Mouse (Mus musculus): ENCODE measurements at regions not wholly inside any gene's neighbourhood (a gene's known extent, or its start where the extent isn't known, plus 50 kb on each side); places are given as distances from the start of the nearest gene placed in this dataset.
A peak's percentile ranks its signal among the peaks of the same experiment; 100 is the strongest.

- Histone ChIP-seq H3K4me3 (ENCODE audit: low read depth, low read length) (no peak overlapping the region), H3K9me3 (replicated peaks; ENCODE audit: control insufficient read depth, low read length, poor library complexity, severe bottlenecking) (no peaks in the 10 kb centered on the region), H3K27ac (ENCODE audit: low read length) (no peak overlapping the region), H3K4me2 (ENCODE audit: low read length) (no peak overlapping the region), H3K36me3 (ENCODE audit: control insufficient read depth, insufficient read depth, low read length) (no peaks in the 10 kb centered on the region), H3K4me1 (ENCODE audit: control insufficient read depth, insufficient read depth, low read length) (peaks cover 6% of the 10 kb centered on the region), H3K27me3 (ENCODE audit: control insufficient read depth, insufficient read depth, low read depth, low read length) (no peaks in the 10 kb centered on the region), H3K9ac (ENCODE audit: low read depth, low read length) (no peak overlapping the region)
- 39% methylated on average over 7 of the region's 7 CpGs for WGBS
- ATAC-seq = peak; percentile 79
Measured at GRCm38 (mm10) chr10:23413794-23414518, 63.4 kb upstream of the Eya4 start.

GRCm38 (mm10) chr10:23403351-23403938 lies 52.9 kb upstream of the Eya4 start:
- Histone ChIP-seq H3K4me2 (ENCODE audit: low read length) (no peak overlapping the region), H3K9me3 (replicated peaks; ENCODE audit: control insufficient read depth, low read length, poor library complexity, severe bottlenecking) (peaks cover 9% of the 10 kb centered on the region; the same call in 1 of the 2 replicates), H3K4me1 (ENCODE audit: control insufficient read depth, insufficient read depth, low read length) (no peaks in the 10 kb centered on the region), H3K9ac (ENCODE audit: low read depth, low read length) (no peak overlapping the region), H3K27me3 (ENCODE audit: control insufficient read depth, insufficient read depth, low read depth, low read length) (no peaks in the 10 kb centered on the region), H3K4me3 (ENCODE audit: low read depth, low read length) (no peak overlapping the region), H3K36me3 (ENCODE audit: control insufficient read depth, insufficient read depth, low read length) (no peaks in the 10 kb centered on the region), H3K27ac (ENCODE audit: low read length) (no peak overlapping the region)
- 58% methylated on average over 4 of the region's 4 CpGs for whole genome bisulfite sequencing
- ATAC-seq = no peak; the same call in 1 of the 2 replicates
